Mouse (Mus musculus) leukemia stem cell, adult 10-12 weeks (primary cell): Measurements from ENCODE around the gene Mageb2. TPM values are rescaled to one million over a fixed set of nuclear protein-coding genes. Genes with fewer than 3 reads are reported as not detected.

Experiments
- polyA plus RNA-seq: library from polyadenylated mRNA; stranded (reverse); fragments of >175 nt; gene quantifications from 2 replicates; pipeline ENCODE4 v1.2.3, GENCODE M21; 2012; ENCODE audit warnings: low replicate concordance

The Mageb2 gene
- polyA plus RNA-seq = not detected in 2 replicates

GRCm38 (mm10) chrX:91331390-91331789, at the start of gene Mageb2:
Mageb2 (plus strand) TSS chrX:91331690.

Other genes starting within 250 kb of the Mageb2 start
- gene Gm5072, start 60.8 kb downstream of the Mageb2 start, polyA plus RNA-seq = not detected in 2 replicates
- not detected in 2 replicates for gene Gm8914, start 148.4 kb downstream of the Mageb2 start, polyA plus RNA-seq
- gene 1700084M14Rik, start 244.2 kb downstream of the Mageb2 start, polyA plus RNA-seq = not detected in 2 replicates